Comparison of ENCODE assay signal across 28 mouse cellular contexts in the genomic region with DNA sequence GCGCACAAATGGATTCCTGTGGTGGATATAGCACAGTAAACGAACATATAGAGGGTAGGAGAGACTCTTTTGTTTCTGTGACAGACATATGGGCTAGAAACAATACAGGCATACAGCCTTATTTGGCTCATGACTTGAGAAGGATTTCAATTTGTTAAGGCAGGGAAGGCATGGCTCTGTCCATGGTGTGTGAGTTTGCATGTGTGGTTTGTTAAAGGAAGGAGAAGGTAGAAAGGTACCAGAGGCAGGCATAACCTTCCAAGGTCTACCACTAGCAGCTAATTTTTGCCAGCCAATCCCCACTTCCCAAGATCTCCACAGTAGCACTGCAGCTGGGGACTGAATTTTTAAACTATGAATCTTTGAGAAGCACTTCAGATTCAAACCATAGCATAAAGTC.
"Had no signal": no experiment of that assay in that cellular context is flagged by ENCODE, and none has a peak within 500 bp of the region (broad histone marks: within the 10 kb centered on the region; RNA-seq: fewer than 3 reads in every experiment).

No protein-coding gene starts in this region.

- H3K4me3 ChIP-seq: embryonic facial prominence, embryonic 10.5 days; embryonic facial prominence, embryonic 12.5 days; embryonic facial prominence, embryonic 13.5 days; embryonic facial prominence, embryonic 15.5 days; erythroblast, embryonic 14.5 days; forebrain, embryonic 10.5 days; forebrain, embryonic 12.5 days; forebrain, embryonic 13.5 days; forebrain, embryonic 15.5 days; gastrocnemius, adult 2 months; heart, adult 2 months had no signal

- ATAC-seq: forebrain, embryonic 13.5 days; forebrain, embryonic 14.5 days; forebrain, embryonic 15.5 days; forebrain, embryonic 16.5 days; forebrain, postnatal 0 days had no signal

- H3K27me3 ChIP-seq: embryonic facial prominence, embryonic 12.5 days; embryonic facial prominence, embryonic 13.5 days; embryonic facial prominence, embryonic 15.5 days; forebrain, embryonic 12.5 days; forebrain, embryonic 13.5 days; forebrain, embryonic 15.5 days had no signal

- H3K9me3 ChIP-seq: embryonic facial prominence, embryonic 10.5 days; embryonic facial prominence, embryonic 12.5 days; embryonic facial prominence, embryonic 13.5 days; embryonic facial prominence, embryonic 15.5 days; forebrain, embryonic 10.5 days; forebrain, embryonic 12.5 days; forebrain, embryonic 13.5 days; forebrain, embryonic 15.5 days had no signal

- H3K4me1 ChIP-seq: embryonic facial prominence, embryonic 12.5 days; forebrain, embryonic 13.5 days; forebrain, embryonic 15.5 days had no signal

- H3K36me3 ChIP-seq: embryonic facial prominence, embryonic 10.5 days; embryonic facial prominence, embryonic 12.5 days; embryonic facial prominence, embryonic 13.5 days; embryonic facial prominence, embryonic 15.5 days; forebrain, embryonic 10.5 days; forebrain, embryonic 12.5 days; forebrain, embryonic 15.5 days had no signal

- H3K4me2 ChIP-seq: embryonic facial prominence, embryonic 12.5 days; embryonic facial prominence, embryonic 13.5 days; embryonic facial prominence, embryonic 15.5 days; forebrain, embryonic 12.5 days; forebrain, embryonic 13.5 days; forebrain, embryonic 15.5 days had no signal

- DNase-seq: cerebellum, adult 2 months; cerebellum, adult 8-10 months; cerebellum, adult 9-10 months; cerebellum, adult 9-11 months; cerebellum, postnatal 10 days; cerebellum, postnatal 14 days; cerebellum, postnatal 25 days; cerebellum, postnatal 36 days; embryo, embryonic 11 days; forebrain, postnatal 0 days; gastrocnemius, postnatal 10 days; gastrocnemius, postnatal 14 days; gastrocnemius, postnatal 25 days; gastrocnemius, postnatal 36 days; heart, adult 18-20 months; heart, adult 2 months had no signal

- H3K27ac ChIP-seq: embryonic facial prominence, embryonic 10.5 days; embryonic facial prominence, embryonic 12.5 days; embryonic facial prominence, embryonic 13.5 days; embryonic facial prominence, embryonic 15.5 days; forebrain, embryonic 10.5 days; forebrain, embryonic 12.5 days; forebrain, embryonic 13.5 days; forebrain, embryonic 15.5 days; gastrocnemius, adult 2 months; heart, adult 2 months had no signal

- H3K9ac ChIP-seq: embryonic facial prominence, embryonic 12.5 days; embryonic facial prominence, embryonic 13.5 days; embryonic facial prominence, embryonic 15.5 days; forebrain, embryonic 12.5 days; forebrain, embryonic 13.5 days; forebrain, embryonic 15.5 days; forebrain, postnatal 0 days had no signal
